ENCODE assay signal across 8 mouse cellular contexts in genomic region chrX:100729665-100730188, GRCm38 (mm10). TPM values are rescaled to one million over a fixed set of nuclear protein-coding genes. Genes with fewer than 3 reads are reported as not detected.
A peak's percentile ranks its signal among the peaks of the same experiment; 100 is the strongest.
DNase-seq lines count a peak whose midpoint lies in the region; ATAC-seq lines count a peak whose summit lies in the region.

Gene Gdpd2, plus strand, starts transcription at chrX:100729873.

- intact Hi-C loops in left cerebral cortex, postnatal 10 days (cut with DNase I): loop anchor here (10.0 kb wide), 1 partner anchor 105 kb away; the partner anchor contains the start of genes Kif4 and Pdzd11

- 11% methylated on average over 8 of the region's 8 CpGs for WGBS in forebrain, embryonic 12.5 days
- 15% methylated on average over 8 of the region's 8 CpGs for WGBS in hindbrain, embryonic 14.5 days
- 26% methylated on average over 8 of the region's 8 CpGs for WGBS in stomach, embryonic 15.5 days

- no peaks in the 10 kb centered on the region for H3K9me3 ChIP-seq in forebrain, embryonic 12.5 days
- H3K9me3 ChIP-seq in hindbrain, embryonic 14.5 days (ENCODE audit: control insufficient read depth, low read length): no peaks in the 10 kb centered on the region
- H3K9me3 ChIP-seq in stomach, embryonic 15.5 days: no peaks in the 10 kb centered on the region

- peaks cover 30% of the 10 kb centered on the region for H3K4me1 ChIP-seq in forebrain, embryonic 12.5 days
- 0 out of 2 replicates have a peak, but pooled peaks cover 6% of the 10 kb centered on the region for H3K4me1 ChIP-seq in hindbrain, embryonic 14.5 days (replicated peaks; ENCODE audit: control insufficient read depth, insufficient read depth, low read length)
- no peaks in the 10 kb centered on the region for H3K4me1 ChIP-seq in stomach, embryonic 15.5 days

- peaks cover 17% of the 10 kb centered on the region for H3K36me3 ChIP-seq in forebrain, embryonic 12.5 days (replicated peaks)
- H3K36me3 ChIP-seq in hindbrain, embryonic 14.5 days (replicated peaks; ENCODE audit: control insufficient read depth, insufficient read depth): no peaks in the 10 kb centered on the region
- no peaks in the 10 kb centered on the region for H3K36me3 ChIP-seq in stomach, embryonic 15.5 days

- H3K9ac ChIP-seq in forebrain, embryonic 12.5 days: peak within 1 kb of the TSS; percentile 29; the same call in 1 of the 2 replicates
- H3K9ac ChIP-seq in hindbrain, embryonic 14.5 days: peak within 1 kb of the TSS; percentile 47
- H3K9ac ChIP-seq in stomach, embryonic 15.5 days: no peak within 1 kb of the TSS

- peaks cover 3% of the 10 kb centered on the region for H3K27me3 ChIP-seq in forebrain, embryonic 12.5 days
- no peaks in the 10 kb centered on the region; the same call in none of the 2 replicates for H3K27me3 ChIP-seq in hindbrain, embryonic 14.5 days (ENCODE audit: control insufficient read depth, insufficient read depth, low read length)
- H3K27me3 ChIP-seq in stomach, embryonic 15.5 days (replicated peaks): 0 out of 2 replicates have a peak, but pooled peaks cover 2% of the 10 kb centered on the region

- ATAC-seq in cerebellum, adult (ENCODE audit: insufficient number of reproducible peaks, low FRiP score, low TSS enrichment): peak; percentile 95
- ATAC-seq in forebrain, embryonic 12.5 days (ENCODE audit: low FRiP score): peak; percentile 75
- ATAC-seq in hindbrain, embryonic 14.5 days (ENCODE audit: low FRiP score): peak; percentile 87
- peak; percentile 56; the same call in 1 of the 2 replicates for ATAC-seq in megakaryocyte-erythroid progenitor cell, adult 5-6 weeks (replicated peaks; ENCODE audit: low FRiP score, low TSS enrichment, poor library complexity, severe bottlenecking)
- ATAC-seq in stomach, embryonic 15.5 days (ENCODE audit: insufficient read depth, low FRiP score, low read depth): 0 out of 2 replicates have a peak, but pooled peaks have one; percentile 65

- DNase-seq in adrenal gland, postnatal 14 days: peak; percentile 21
- DNase-seq in adrenal gland, adult 8-10 months: no peak
- DNase-seq in hindbrain, embryonic 14.5 days (ENCODE audit: low spot score): peak; percentile 55
- DNase-seq in left cerebral cortex, postnatal 10 days (ENCODE audit: extremely low spot score in 1 of 2, low spot score in 2 of 2): peak in 1 of 2 experiments; percentile 30

- peak within 1 kb of the TSS; percentile 71 for H3K27ac ChIP-seq in forebrain, embryonic 12.5 days
- H3K27ac ChIP-seq in hindbrain, embryonic 14.5 days: peak within 1 kb of the TSS; percentile 70
- H3K27ac ChIP-seq in stomach, embryonic 15.5 days: no peak within 1 kb of the TSS

- peak within 1 kb of the TSS; percentile 50 for H3K4me2 ChIP-seq in forebrain, embryonic 12.5 days
- H3K4me2 ChIP-seq in hindbrain, embryonic 14.5 days (replicated peaks): peak within 1 kb of the TSS; percentile 53
- H3K4me2 ChIP-seq in stomach, embryonic 15.5 days: peak within 1 kb of the TSS; percentile 37

- peak within 1 kb of the TSS; percentile 29 for H3K4me3 ChIP-seq in forebrain, embryonic 12.5 days (replicated peaks)
- peak within 1 kb of the TSS; percentile 29 for H3K4me3 ChIP-seq in hindbrain, embryonic 14.5 days (replicated peaks; ENCODE audit: low read length)
- peak within 1 kb of the TSS; percentile 14; the same call in 1 of the 2 replicates for H3K4me3 ChIP-seq in stomach, embryonic 15.5 days (replicated peaks)

RNA-seq across cellular contexts. Expression of gene Gdpd2, which starts in this region (rescaled TPM):
- total RNA-seq in adrenal gland, postnatal 14 days (2021): 1.2 and 1.6 TPM in 2 replicates
- total RNA-seq in adrenal gland, adult 8-10 months (2022): under 1 TPM in 2 of 4 experiments, not detected in 2; 0.15 to 0.24 TPM
- polyA plus RNA-seq in forebrain, embryonic 12.5 days (2016; fragmentation: Nextera tagmentation; extraction: Ambion mirVana): 8.8 and 9.5 TPM in 2 replicates
- polyA plus RNA-seq in hindbrain, embryonic 14.5 days (2014; fragmentation: Nextera tagmentation; extraction: Ambion mirVana): 36.2 and 38.7 TPM in 2 replicates
- total RNA-seq in left cerebral cortex, postnatal 10 days (2021): 10 to 100 TPM; 12.4 to 13.3 TPM
- not detected in 2 replicates for total RNA-seq in megakaryocyte-erythroid progenitor cell, adult 5-6 weeks (2014; fragmentation: Nextera tagmentation)
- total RNA-seq in megakaryocyte-erythroid progenitor cell, adult 5-6 weeks (2017): 1.0 TPM in 1 of 2 replicates, not detected in the other
- 7.0 and 7.8 TPM in 2 replicates for polyA plus RNA-seq in stomach, embryonic 15.5 days (2015; fragmentation: Nextera tagmentation; extraction: Ambion mirVana)
